Comparison of ENCODE assay signal across 17 mouse cellular contexts in the genomic region with DNA sequence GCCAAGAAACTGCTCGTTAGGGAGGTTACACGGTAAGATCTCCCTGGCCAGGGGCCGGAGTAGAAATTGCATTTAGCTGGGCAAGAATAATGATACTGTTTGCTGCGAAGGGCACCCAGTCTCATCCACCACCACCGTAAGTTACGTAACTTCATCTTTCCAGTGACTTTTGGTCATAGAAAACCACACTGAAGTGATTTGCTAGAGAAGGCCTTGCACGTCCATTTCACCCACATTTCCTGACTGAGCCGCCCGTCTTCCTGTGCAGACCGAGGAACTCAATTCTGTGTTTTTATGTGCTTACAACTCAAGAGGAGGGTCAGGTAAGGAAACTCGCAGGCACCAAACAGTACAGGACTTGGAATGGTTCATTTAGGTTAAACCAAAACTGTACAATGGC.
"Had no signal": no experiment of that assay in that cellular context is flagged by ENCODE, and none has a peak within 500 bp of the region (broad histone marks: within the 10 kb centered on the region; RNA-seq: fewer than 3 reads in every experiment).

No protein-coding gene starts in this region.

- H3K4me3 ChIP-seq: lung, embryonic 15.5 days; megakaryocyte, embryonic 14.5 days; midbrain, embryonic 13.5 days; midbrain, embryonic 15.5 days; neural tube, embryonic 12.5 days; stomach, embryonic 15.5 days had no signal

- H3K36me3 ChIP-seq: lung, embryonic 15.5 days; stomach, embryonic 15.5 days had no signal

- H3K4me1 ChIP-seq: lung, embryonic 15.5 days; midbrain, embryonic 13.5 days; midbrain, embryonic 15.5 days; neural tube, embryonic 12.5 days; stomach, embryonic 15.5 days had no signal

- DNase-seq: lung, adult 2 months; lung, postnatal 14 days; lung, postnatal 36 days; right cerebral cortex, postnatal 14 days; thymus, adult 2 months; thymus, postnatal 25 days; thymus, postnatal 4 days had no signal

- H3K27me3 ChIP-seq: lung, embryonic 15.5 days; midbrain, embryonic 13.5 days; midbrain, embryonic 15.5 days; neural tube, embryonic 12.5 days; stomach, embryonic 15.5 days had no signal

- H3K9me3 ChIP-seq: lung, embryonic 15.5 days; megakaryocyte, embryonic 14.5 days; midbrain, embryonic 13.5 days; midbrain, embryonic 15.5 days; neural tube, embryonic 12.5 days; stomach, embryonic 15.5 days had no signal

- H3K4me2 ChIP-seq: lung, embryonic 15.5 days; midbrain, embryonic 11.5 days; midbrain, embryonic 13.5 days; midbrain, embryonic 15.5 days; neural tube, embryonic 12.5 days; stomach, embryonic 15.5 days had no signal

- H3K27ac ChIP-seq: lung, embryonic 15.5 days; macrophage; midbrain, embryonic 13.5 days; midbrain, embryonic 15.5 days; neural tube, embryonic 12.5 days; stomach, embryonic 15.5 days; stomach, postnatal 0 days had no signal

- ATAC-seq: lung, postnatal 0 days; midbrain, embryonic 13.5 days; midbrain, embryonic 15.5 days had no signal

- H3K9ac ChIP-seq: lung, embryonic 15.5 days; midbrain, embryonic 13.5 days; midbrain, embryonic 15.5 days; neural tube, embryonic 12.5 days; stomach, embryonic 15.5 days had no signal
